Mouse (Mus musculus) stomach, postnatal 0 days (tissue): ENCODE measurements around the gene Zfp990. TPM values are rescaled to one million over a fixed set of nuclear protein-coding genes. Genes with fewer than 3 reads are reported as not detected.
"Not testable (repeated sequence)": the region's sequence is repeated elsewhere in the genome, so short reads cannot be mapped to it uniquely, and the experiment has no call there.

Source experiments
- ATAC-seq: fragments of 200-750 bp; cut with Nextera tagmentation; 2 replicates; pipeline ENCODE4 v1.8.0; 2017; ENCODE audit not compliant: low FRiP score, low TSS enrichment
- DNase-seq: peaks from one replicate; pipeline ENCODE4 v3.0.0-alpha.2; 2016; ENCODE audit warnings: low spot score
- H3K27ac ChIP-seq: fragments of 300-500 bp; sonication (generic); replicated peaks from 2 replicates; pipeline ENCODE4 v1.5.1; 2014; ENCODE audit warnings: mild to moderate bottlenecking, control low read depth
- H3K27me3 ChIP-seq: fragments of 300-500 bp; sonication (generic); 2 replicates; pipeline ENCODE4 v1.6.1; 2014; ENCODE audit warnings: low read length; ENCODE audit not compliant: control insufficient read depth, insufficient read depth
- H3K36me3 ChIP-seq: fragments of 300-500 bp; sonication (generic); 2 replicates; pipeline ENCODE4 v1.6.1; 2014; ENCODE audit warnings: low read length, mixed read lengths; ENCODE audit not compliant: control insufficient read depth, insufficient read depth
- H3K4me1 ChIP-seq: fragments of 300-500 bp; sonication (generic); replicated peaks from 2 replicates; pipeline ENCODE4 v1.6.1; 2014; ENCODE audit warnings: antibody characterized with exemption; ENCODE audit not compliant: control insufficient read depth, insufficient read depth
- H3K4me2 ChIP-seq: fragments of 300-500 bp; sonication (generic); replicated peaks from 2 replicates; pipeline ENCODE4 v1.6.1; 2014; ENCODE audit warnings: low read depth, mild to moderate bottlenecking, control low read depth, moderate library complexity
- H3K4me3 ChIP-seq: fragments of 300-500 bp; sonication (generic); 2 replicates; pipeline ENCODE4 v1.5.1; 2014; ENCODE audit warnings: low read depth, low read length, control low read depth
- H3K9ac ChIP-seq: fragments of 300-500 bp; sonication (generic); 2 replicates; pipeline ENCODE4 v1.6.1; 2014; ENCODE audit warnings: mild to moderate bottlenecking, low read length, control low read depth, mixed read lengths
- H3K9me3 ChIP-seq: fragments of 300-500 bp; sonication (generic); 2 replicates; pipeline ENCODE4 v1.6.1; 2016; ENCODE audit warnings: low read length; ENCODE audit not compliant: control insufficient read depth
- CTCF ChIP-seq: IDR thresholded peaks from 2 replicates; pipeline ENCODE4 v1.5.1; 2016; ENCODE audit warnings: antibody characterized with exemption, low read depth, mild to moderate bottlenecking, moderate library complexity
- EP300 ChIP-seq: optimal IDR thresholded peaks from 2 replicates; pipeline ENCODE3; 2016; ENCODE audit warnings: antibody characterized with exemption
- WGBS: fragments of 180-500 bp; shearing (Covaris S2); extraction: QIAGEN DNeasy Blood & Tissue Kit; methylation state at CpG from one replicate; pipeline ENCODE4 v1.1.7; 2014; 5-methylcytosine and 5-hydroxymethylcytosine counted together
- polyA plus RNA-seq: library from polyadenylated mRNA; unstranded; fragments of >200 nt; fragmentation: Nextera tagmentation; extraction: Ambion mirVana; gene quantifications from 2 replicates; pipeline ENCODE4 v1.2.1, GENCODE M21; 2015

Zfp990 gene
- polyA plus RNA-seq, 1 experiment from 2014 or later: not detected

- H3K4me3 ChIP-seq: no peak overlapping the region
- no peaks in the 10 kb centered on the region for H3K36me3 ChIP-seq
- 81% methylated on average over 1 of the region's 1 CpGs for WGBS
- no peak for DNase-seq
- H3K9ac ChIP-seq: no peak overlapping the region
- H3K9me3 ChIP-seq: no peaks in the 10 kb centered on the region; the same call in 1 of the 2 replicates
- no peak overlapping the region for H3K27ac ChIP-seq
- TF ChIP-seq CTCF: no peak
- no peak for TF ChIP-seq EP300
- H3K4me1 ChIP-seq: no peaks in the 10 kb centered on the region
- ATAC-seq: no peak
- H3K27me3 ChIP-seq: no peaks in the 10 kb centered on the region
- no peak overlapping the region for H3K4me2 ChIP-seq
Measured at GRCm38 (mm10) chr4:145556680-145557079, 46.1 kb downstream of the Zfp990 start.

- 0 out of 2 replicates have a peak, but pooled peaks have one; percentile 53 for ATAC-seq
Measured at GRCm38 (mm10) chr4:145559505-145560099, 49.0 kb downstream of the Zfp990 start.

GRCm38 (mm10) chr4:145564111-145564821 lies 53.7 kb downstream of the Zfp990 start:
- no peak overlapping the region for H3K4me3 ChIP-seq
- H3K9ac ChIP-seq: no peak overlapping the region
- H3K27me3 ChIP-seq: no peaks in the 10 kb centered on the region
- no peak overlapping the region for H3K27ac ChIP-seq
- DNase-seq (no peak), ATAC-seq (no peak)
- H3K4me2 ChIP-seq: no peak overlapping the region
- no peaks in the 10 kb centered on the region for H3K36me3 ChIP-seq
- no peaks in the 10 kb centered on the region for H3K9me3 ChIP-seq
- H3K4me1 ChIP-seq: no peaks in the 10 kb centered on the region
- 72% methylated on average over 3 of the region's 3 CpGs for WGBS
- TF ChIP-seq CTCF (no peak), EP300 (no peak)

More at GRCm38 (mm10) chr4:145559505-145560099, 49.0 kb downstream of the Zfp990 start:
- H3K9ac ChIP-seq: no peak overlapping the region
- H3K27me3 ChIP-seq: no peaks in the 10 kb centered on the region
- TF ChIP-seq CTCF: no peak
- TF ChIP-seq EP300: no peak
- H3K27ac ChIP-seq: no peak overlapping the region
- H3K4me3 ChIP-seq: no peak overlapping the region
- H3K36me3 ChIP-seq: no peaks in the 10 kb centered on the region
- no peak for DNase-seq
- H3K9me3 ChIP-seq: no peaks in the 10 kb centered on the region; the same call in 1 of the 2 replicates
- H3K4me1 ChIP-seq: no peaks in the 10 kb centered on the region
- no peak overlapping the region for H3K4me2 ChIP-seq
- WGBS: 41% methylated on average over 3 of the region's 3 CpGs

- H3K4me1 ChIP-seq, H3K27me3 ChIP-seq, DNase-seq, ATAC-seq, H3K36me3 ChIP-seq, H3K9me3 ChIP-seq, H3K9ac ChIP-seq, H3K4me2 ChIP-seq, H3K4me3 ChIP-seq, H3K27ac ChIP-seq: not testable (repeated sequence)
- WGBS: 80% methylated on average over 6 of the region's 10 CpGs
Measured at GRCm38 (mm10) chr4:145570461-145570860, 59.9 kb downstream of the Zfp990 start.

GRCm38 (mm10) chr4:145576623-145577022 lies 66.1 kb downstream of the Zfp990 start:
- not testable (repeated sequence) for H3K4me3 ChIP-seq, DNase-seq, H3K36me3 ChIP-seq, H3K4me2 ChIP-seq, H3K27ac ChIP-seq, H3K9me3 ChIP-seq, H3K4me1 ChIP-seq, H3K9ac ChIP-seq, ATAC-seq, H3K27me3 ChIP-seq
- WGBS: 85% methylated on average over 8 of the region's 8 CpGs

- not testable (repeated sequence) for DNase-seq, H3K36me3 ChIP-seq, H3K9ac ChIP-seq, H3K4me2 ChIP-seq, H3K4me3 ChIP-seq, H3K9me3 ChIP-seq, H3K4me1 ChIP-seq, H3K27me3 ChIP-seq, ATAC-seq, H3K27ac ChIP-seq
- WGBS: 76% methylated on average over 1 of the region's 1 CpGs
Measured at GRCm38 (mm10) chr4:145580333-145580732, 69.8 kb downstream of the Zfp990 start.

GRCm38 (mm10) chr4:145585078-145585477 lies 74.5 kb downstream of the Zfp990 start, which contains the start of gene Gm13212:
Gene Gm13212, plus strand, starts transcription at chr4:145585166.
- Histone ChIP-seq H3K4me2 (peak within 1 kb of the TSS; percentile 31), H3K4me3 (0 out of 2 replicates have a peak within 1 kb of the TSS, but pooled peaks have one; percentile 10)
- peak; percentile 15 for DNase-seq
- H3K4me1 ChIP-seq, H3K9ac ChIP-seq, H3K27ac ChIP-seq, H3K36me3 ChIP-seq, H3K27me3 ChIP-seq, H3K9me3 ChIP-seq, ATAC-seq: not testable (repeated sequence)
- 12% methylated on average over 11 of the region's 11 CpGs for WGBS

- not testable (repeated sequence) for DNase-seq, H3K4me1 ChIP-seq, H3K4me3 ChIP-seq, H3K9me3 ChIP-seq, H3K9ac ChIP-seq, ATAC-seq, H3K27me3 ChIP-seq, H3K36me3 ChIP-seq, H3K27ac ChIP-seq, H3K4me2 ChIP-seq
- 79% methylated on average over 2 of the region's 2 CpGs for WGBS
Measured at GRCm38 (mm10) chr4:145586046-145586445, 75.5 kb downstream of the Zfp990 start.
